Mouse (Mus musculus): Measurements from ENCODE around the gene Kansl1l.

DNA sequence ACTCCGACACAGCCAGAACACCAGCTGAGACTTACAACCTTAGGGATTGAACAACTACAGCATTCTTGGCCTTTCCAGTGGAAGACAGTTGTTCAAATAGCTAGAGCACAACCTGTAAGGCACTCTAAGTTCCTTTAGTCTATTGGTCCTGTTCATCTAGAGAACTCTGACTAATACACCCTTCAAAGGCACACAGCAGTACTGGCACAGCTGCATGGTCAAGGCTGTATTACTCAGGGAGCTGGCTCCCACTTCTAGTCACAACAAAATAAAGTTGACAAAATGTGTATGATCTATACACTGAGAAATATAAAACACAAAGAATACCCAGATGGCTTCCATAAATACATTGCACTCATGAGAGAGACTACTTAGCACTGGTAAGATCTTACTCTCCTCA, 10.5 kb downstream of the Kansl1l start:
- no peak for TF ChIP-seq CTCF (IDR thresholded peaks at IDR 0.05; ENCODE audit: borderline replicate concordance, insufficient read depth, low read depth, low read length)
- TF ChIP-seq POLR2A (IDR thresholded peaks at IDR 0.05; ENCODE audit: borderline replicate concordance, insufficient read depth, low read length) = no peak

All from cerebellum, adult 2 months (tissue).